Mouse (Mus musculus) lung, postnatal 36 days (tissue): ENCODE results near the gene Slbp.
A peak's percentile ranks its signal among the peaks of the same experiment; 100 is the strongest.

ENCODE experiments used
- DNase-seq: peaks from one replicate; pipeline ENCODE4 v3.0.0; 2022; ENCODE audit warnings: mixed read lengths

The Slbp gene

GRCm38 (mm10) chr5:33651921-33652782 is at the start of gene Slbp:
Gene Slbp, minus strand, starts transcription at chr5:33652574.
- DNase-seq = peak; percentile 98

- no peak for DNase-seq
These were observed 49.5 kb upstream of the Slbp start for GRCm38 (mm10) chr5:33701832-33702231.

GRCm38 (mm10) chr5:33700010-33700409 is 47.6 kb upstream of the Slbp start:
- DNase-seq = no peak

DNA sequence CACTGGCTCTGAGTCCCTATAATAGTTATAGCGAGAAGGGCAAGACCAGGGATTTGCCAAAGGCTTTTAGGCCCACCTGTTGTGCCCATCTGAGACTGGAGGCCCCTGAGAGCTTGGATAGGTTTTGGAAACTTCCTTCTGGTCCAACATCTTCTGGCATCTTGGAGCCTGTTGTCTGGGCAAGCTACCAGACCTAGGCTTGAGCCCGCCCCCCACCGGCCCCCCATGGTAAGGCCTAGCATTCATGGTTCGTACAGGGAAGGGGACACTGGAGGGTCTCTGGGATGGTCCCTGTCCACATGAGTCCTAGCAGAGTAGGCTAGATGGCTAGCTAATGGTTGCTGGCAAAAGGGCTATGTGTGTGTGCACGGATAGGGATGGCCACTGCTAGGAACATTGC is 46.3 kb upstream of the Slbp start:
- no peak for DNase-seq

GRCm38 (mm10) chr5:33697947-33698512 is 45.7 kb upstream of the Slbp start:
- no peak for DNase-seq

DNA sequence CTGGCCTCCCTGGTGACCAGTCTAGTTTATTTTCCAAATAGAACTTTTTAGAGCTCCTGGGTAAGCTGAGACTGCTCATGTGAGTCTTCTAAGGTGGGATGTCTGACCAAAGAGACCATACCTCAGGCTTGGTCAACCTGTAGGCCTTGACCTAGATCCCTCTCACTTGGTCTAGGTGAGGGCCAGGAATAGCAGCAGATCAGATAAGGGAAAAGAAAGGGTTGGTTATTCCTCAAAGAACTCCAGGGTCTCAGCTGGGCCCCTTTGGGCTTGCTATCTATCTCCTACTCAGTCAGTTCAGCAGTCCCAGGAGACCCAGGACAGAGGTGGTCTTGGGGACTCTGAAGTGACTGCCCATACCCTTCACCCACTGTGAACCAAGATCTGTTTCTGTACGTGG is 45.2 kb upstream of the Slbp start:
- no peak for DNase-seq

DNA sequence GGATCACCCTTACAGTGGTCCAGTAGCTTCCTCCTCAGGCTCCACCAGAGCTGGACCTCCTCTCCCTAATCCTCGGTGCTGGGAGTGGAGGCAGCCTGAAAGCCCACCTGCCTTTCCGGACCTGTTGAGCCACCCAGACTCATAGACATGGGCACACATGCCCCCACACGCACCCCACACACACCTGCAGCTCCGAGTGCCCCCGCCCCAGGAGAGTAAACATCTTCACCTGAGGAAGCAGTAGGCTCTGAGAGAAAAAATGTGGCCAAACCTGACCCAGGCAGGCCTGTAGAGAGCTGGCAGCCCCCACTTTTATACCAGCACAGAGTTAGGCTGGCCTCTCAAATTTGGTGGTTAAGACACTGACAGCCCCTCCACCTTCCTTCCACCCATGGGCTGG is 44.1 kb upstream of the Slbp start:
- DNase-seq = peak; percentile 86

DNA sequence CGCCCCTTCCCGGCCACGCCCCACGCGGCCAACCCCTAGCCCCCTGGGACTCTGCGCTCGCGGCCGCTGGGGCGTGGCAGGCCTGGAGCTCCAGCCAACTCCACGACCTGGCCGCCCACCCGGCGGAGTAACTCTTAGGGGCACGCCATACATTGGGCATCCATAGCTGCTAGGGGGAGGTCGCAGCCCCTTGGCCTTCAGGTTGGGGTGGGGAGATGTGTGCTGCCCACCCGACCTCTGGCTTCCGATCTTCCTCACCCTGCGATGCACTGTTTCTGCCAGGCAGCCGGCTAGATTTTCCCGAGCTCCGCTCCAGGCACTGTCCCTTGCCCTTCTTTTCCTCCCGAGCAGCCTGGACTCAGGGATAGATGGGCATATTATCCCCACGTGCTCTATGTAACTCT is 43.3 kb upstream of the Slbp start:
- peak; percentile 43 for DNase-seq

DNA sequence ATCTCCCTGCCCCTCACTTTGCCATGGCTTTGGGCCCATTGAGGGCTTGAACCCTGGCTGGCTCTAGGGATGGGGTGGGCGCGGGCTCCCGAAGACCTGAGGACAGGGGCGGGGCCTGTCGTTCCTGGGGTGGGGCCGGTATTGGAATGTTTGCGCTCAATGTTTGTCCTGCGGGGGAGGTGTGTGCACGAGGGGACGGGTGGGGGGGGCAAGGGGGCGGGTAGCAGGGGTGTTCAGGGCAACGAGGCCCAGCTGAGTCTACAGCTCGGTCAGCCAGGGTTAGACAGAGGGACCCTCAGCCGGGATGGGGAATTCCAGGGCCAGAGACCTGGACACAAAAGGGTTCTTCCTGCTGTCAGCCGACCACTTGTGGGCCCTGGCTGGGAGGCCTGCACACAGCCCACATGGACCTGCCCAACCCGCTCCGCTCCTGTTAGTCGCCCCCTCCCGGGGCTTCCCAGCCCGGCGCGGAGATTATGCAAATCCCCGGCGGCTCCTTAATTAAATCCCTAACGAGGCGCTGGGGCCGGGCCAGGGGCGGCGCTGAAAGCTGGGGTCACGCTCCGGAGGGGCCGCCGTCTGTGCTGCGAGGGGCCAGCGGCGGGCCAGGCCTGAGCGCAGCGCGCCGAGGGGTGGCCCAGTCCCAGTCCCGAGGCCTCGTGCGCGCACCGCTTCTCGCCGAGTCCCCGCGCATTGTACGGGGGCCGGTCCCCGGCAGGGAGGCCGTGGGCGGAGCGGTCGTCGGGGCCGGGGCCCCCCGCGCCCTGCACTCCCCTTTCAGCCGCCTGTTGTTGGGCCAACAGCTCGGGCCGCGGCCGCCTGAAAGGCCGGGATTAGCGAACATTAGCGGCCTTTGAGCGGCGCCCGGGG is 42.7 kb upstream of the Slbp start:
- peak; percentile 85 for DNase-seq

GRCm38 (mm10) chr5:33694461-33694847 is 42.1 kb upstream of the Slbp start:
- no peak for DNase-seq

- peak; percentile 43 for DNase-seq
These were observed 40.0 kb upstream of the Slbp start for GRCm38 (mm10) chr5:33692393-33692792.

GRCm38 (mm10) chr5:33689852-33690645 is 37.7 kb upstream of the Slbp start:
- DNase-seq = peak; percentile 89

DNA sequence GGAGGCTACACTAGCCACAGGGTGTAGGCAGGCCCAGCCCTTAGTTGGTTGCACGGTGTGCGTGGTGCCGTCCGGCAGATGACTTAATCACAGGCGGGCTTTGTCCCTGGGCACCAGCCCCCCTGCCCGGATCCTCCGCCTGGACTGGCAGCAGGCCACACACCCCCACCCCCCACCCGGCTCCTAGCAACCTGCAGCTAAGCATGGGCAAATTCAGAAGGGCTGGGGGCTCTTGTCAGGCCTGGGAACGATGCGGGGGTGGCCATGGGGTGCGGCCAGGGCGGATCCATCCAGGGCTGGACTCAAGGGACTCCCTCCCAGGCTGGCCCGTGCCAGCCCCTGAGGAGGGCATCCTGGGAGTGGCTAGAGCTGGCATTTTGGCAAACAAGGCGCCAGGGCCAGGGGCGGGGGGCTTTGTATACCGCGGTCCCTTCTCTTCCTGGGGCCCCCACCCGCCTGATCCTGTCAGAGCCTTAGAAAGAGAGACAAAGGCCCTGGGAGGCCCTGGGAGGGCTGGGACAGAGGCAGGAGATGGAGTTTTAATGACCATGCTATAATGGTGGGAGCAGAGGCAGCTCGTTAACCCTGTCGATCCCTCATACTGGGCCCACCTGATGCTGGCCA is 37.0 kb upstream of the Slbp start:
- DNase-seq = peak; percentile 84

DNA sequence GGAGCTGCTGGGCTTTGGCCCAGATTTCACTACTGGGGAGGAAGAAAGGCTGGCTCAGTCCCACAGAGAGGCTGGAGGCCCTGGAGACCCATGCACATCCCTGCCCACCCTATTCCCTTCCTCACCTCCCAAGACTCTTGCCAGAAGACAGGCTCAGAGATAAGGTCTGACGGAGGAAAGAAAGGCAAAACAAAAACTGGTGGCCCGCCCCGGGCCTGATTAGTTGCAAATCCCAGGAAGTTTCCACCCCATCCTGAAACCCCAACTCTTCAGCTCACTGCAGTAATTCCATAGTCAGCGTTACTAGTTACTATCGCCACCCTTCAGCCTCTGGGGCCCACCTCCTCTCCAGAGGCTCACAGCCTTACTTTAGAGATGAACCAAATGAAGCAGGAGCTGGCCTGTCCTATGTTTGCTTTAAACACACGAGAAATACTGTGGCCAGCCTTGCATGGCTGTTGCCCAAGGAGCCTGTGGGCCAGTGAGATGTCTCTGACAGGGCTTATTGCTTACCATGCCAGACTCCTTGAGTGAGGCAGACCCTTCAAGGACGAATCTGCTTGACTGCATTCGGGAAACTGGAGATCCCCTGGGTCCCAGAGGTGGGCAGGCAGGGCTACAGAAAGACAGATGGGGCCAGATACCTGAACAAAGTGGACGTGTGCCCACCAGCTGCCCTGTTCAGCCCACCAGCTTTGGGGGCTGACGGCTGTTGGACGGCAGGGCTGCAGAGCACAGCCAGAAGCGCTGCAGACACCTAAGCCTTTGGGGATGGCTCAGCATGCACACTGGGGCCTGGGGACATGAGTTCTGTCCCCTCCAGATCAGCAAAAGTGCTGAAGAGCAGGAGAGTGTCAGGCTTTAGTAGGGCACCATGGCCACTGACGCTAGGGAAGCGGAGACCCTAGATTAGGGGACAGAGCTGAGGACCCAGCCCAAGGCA is 36.2 kb upstream of the Slbp start:
- peak; percentile 68 for DNase-seq

- DNase-seq = no peak
These were observed 34.8 kb upstream of the Slbp start for GRCm38 (mm10) chr5:33687142-33687541.

- DNase-seq = no peak
These were observed 32.6 kb upstream of the Slbp start for GRCm38 (mm10) chr5:33684932-33685331.

- peak; percentile 91 for DNase-seq
These were observed 31.7 kb upstream of the Slbp start for GRCm38 (mm10) chr5:33683897-33684652.

GRCm38 (mm10) chr5:33682963-33683362 is 30.6 kb upstream of the Slbp start:
- no peak for DNase-seq

DNA sequence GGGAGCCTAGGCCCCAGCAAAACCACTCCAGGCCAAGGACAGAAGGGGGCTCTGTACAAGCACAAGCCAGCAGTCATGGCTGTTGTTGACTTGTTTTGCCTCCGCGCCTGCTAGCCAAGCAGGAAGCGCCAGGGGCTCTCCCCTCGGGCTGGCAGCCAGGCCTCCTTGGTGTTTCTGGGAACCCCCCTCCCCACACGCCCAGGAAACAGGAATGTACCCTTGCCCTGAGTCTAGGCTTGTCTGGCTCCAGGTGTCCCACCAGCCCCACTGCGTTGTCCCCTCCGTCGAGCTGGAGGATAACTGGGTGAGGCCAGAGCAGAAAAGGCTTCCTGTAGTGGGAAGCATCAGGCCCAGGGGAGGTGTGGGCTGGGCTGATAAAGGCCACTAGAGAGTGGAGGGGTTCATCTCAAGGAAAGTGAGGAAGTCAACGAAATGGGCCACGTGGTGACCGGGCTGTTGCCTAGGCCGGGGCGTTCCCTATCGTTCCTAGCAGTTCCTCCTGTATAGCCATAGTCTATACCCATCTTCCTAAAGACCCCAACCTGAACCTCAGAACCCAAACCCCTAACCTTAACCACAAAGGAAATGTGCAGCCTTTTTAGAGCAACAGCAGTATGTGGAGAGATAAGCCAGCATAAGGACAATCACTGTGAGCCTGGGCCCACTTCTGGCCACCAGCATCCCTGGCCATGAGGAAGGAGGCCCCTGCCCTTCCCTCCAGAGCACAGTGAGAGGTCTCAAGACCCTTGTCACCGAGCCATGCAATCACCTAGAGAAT is 29.4 kb upstream of the Slbp start:
- DNase-seq = no peak
